Comparison of ENCODE assay signal across 19 mouse cellular contexts in genomic region chr9:71628921-71629320, GRCm38 (mm10). TPM values are rescaled to one million over a fixed set of nuclear protein-coding genes. Genes with fewer than 3 reads are reported as not detected.
"Had no signal": no experiment of that assay in that cellular context is flagged by ENCODE, and none has a peak within 500 bp of the region (broad histone marks: within the 10 kb centered on the region; RNA-seq: fewer than 3 reads in every experiment).

No protein-coding gene starts in this region.

- H3K9me3 ChIP-seq: liver, embryonic 15.5 days; lung, embryonic 15.5 days; midbrain, embryonic 13.5 days; midbrain, embryonic 15.5 days; neural tube, embryonic 12.5 days; stomach, embryonic 15.5 days had no signal

- H3K36me3 ChIP-seq: liver, embryonic 15.5 days; midbrain, embryonic 13.5 days; midbrain, embryonic 15.5 days; neural tube, embryonic 12.5 days; stomach, embryonic 15.5 days had no signal

- H3K4me3 ChIP-seq: liver, embryonic 15.5 days; lung, embryonic 15.5 days; megakaryocyte, embryonic 14.5 days; midbrain, embryonic 13.5 days; midbrain, embryonic 15.5 days; neural tube, embryonic 12.5 days; stomach, embryonic 15.5 days had no signal

- H3K4me1 ChIP-seq: liver, embryonic 15.5 days; midbrain, embryonic 13.5 days; midbrain, embryonic 15.5 days; neural tube, embryonic 12.5 days; stomach, embryonic 15.5 days had no signal

- H3K27me3 ChIP-seq: liver, embryonic 15.5 days; lung, embryonic 15.5 days; midbrain, embryonic 13.5 days; midbrain, embryonic 15.5 days; neural tube, embryonic 12.5 days; stomach, embryonic 15.5 days had no signal

- ATAC-seq: liver, postnatal 0 days; lung, postnatal 0 days; midbrain, embryonic 13.5 days; midbrain, embryonic 15.5 days had no signal

- H3K27ac ChIP-seq: liver, embryonic 15.5 days; lung, embryonic 15.5 days; macrophage; midbrain, embryonic 13.5 days; midbrain, embryonic 15.5 days; neural tube, embryonic 12.5 days; stomach, embryonic 15.5 days; stomach, postnatal 0 days had no signal

- H3K4me2 ChIP-seq: liver, embryonic 15.5 days; lung, embryonic 15.5 days; midbrain, embryonic 11.5 days; midbrain, embryonic 13.5 days; midbrain, embryonic 15.5 days; neural tube, embryonic 12.5 days; stomach, embryonic 15.5 days had no signal

- H3K9ac ChIP-seq: liver, embryonic 15.5 days; liver, postnatal 0 days; lung, embryonic 15.5 days; midbrain, embryonic 13.5 days; midbrain, embryonic 15.5 days; neural tube, embryonic 12.5 days; stomach, embryonic 15.5 days had no signal

- DNase-seq: liver, postnatal 0 days; lung, adult 2 months; lung, postnatal 14 days; lung, postnatal 36 days; right cerebral cortex, postnatal 14 days; thymus, adult 2 months; thymus, postnatal 25 days; thymus, postnatal 4 days had no signal

RNA-seq across cellular contexts. Expression of gene Myzap, which starts 36.8 kb away (rescaled TPM):
- polyA plus RNA-seq: macrophage had no signal
